Mouse (Mus musculus) liver, embryonic 11.5 days (tissue): Measurements from ENCODE around the gene Kcnmb3. TPM values are rescaled to one million over a fixed set of nuclear protein-coding genes. Genes with fewer than 3 reads are reported as not detected.

Experiments
- ATAC-seq: fragments of 200-750 bp; cut with Nextera tagmentation; replicated peaks from 2 replicates; pipeline ENCODE4 v1.8.0; 2017; ENCODE audit warnings: moderate number of reproducible peaks, mild to moderate bottlenecking, moderate TSS enrichment, moderate library complexity; ENCODE audit not compliant: low FRiP score
- DNase-seq: peaks from one replicate; pipeline ENCODE4 v3.0.0-alpha.2; 2017; ENCODE audit warnings: low spot score
- H3K27ac ChIP-seq: fragments of 300-500 bp; sonication (generic); 2 replicates; pipeline ENCODE4 v1.5.1; 2014; ENCODE audit warnings: mild to moderate bottlenecking, low read depth, low read length, control low read depth
- H3K27me3 ChIP-seq: fragments of 300-500 bp; sonication (generic); replicated peaks from 2 replicates; pipeline ENCODE4 v1.6.1; 2014; ENCODE audit warnings: low read length, mixed read lengths; ENCODE audit not compliant: control insufficient read depth, insufficient read depth
- H3K36me3 ChIP-seq: fragments of 300-500 bp; sonication (generic); 2 replicates; pipeline ENCODE4 v1.6.1; 2014; ENCODE audit warnings: mild to moderate bottlenecking, low read length, moderate library complexity, mixed read lengths; ENCODE audit not compliant: control insufficient read depth, insufficient read depth
- H3K4me1 ChIP-seq: fragments of 300-500 bp; sonication (generic); replicated peaks from 2 replicates; pipeline ENCODE4 v1.6.1; 2014; ENCODE audit warnings: low read length, mixed read lengths; ENCODE audit not compliant: control insufficient read depth, insufficient read depth
- H3K4me2 ChIP-seq: fragments of 300-500 bp; sonication (generic); 2 replicates; pipeline ENCODE4 v1.6.1; 2014; ENCODE audit warnings: mild to moderate bottlenecking, control low read depth, moderate library complexity
- H3K4me3 ChIP-seq: fragments of 300-500 bp; sonication (generic); 2 replicates; pipeline ENCODE4 v1.5.1; 2014; ENCODE audit warnings: low read depth, low read length, control low read depth
- H3K9ac ChIP-seq: fragments of 300-500 bp; sonication (generic); 2 replicates; pipeline ENCODE4 v1.6.1; 2014; ENCODE audit warnings: low read depth, low read length, control low read depth
- H3K9me3 ChIP-seq: fragments of 300-500 bp; sonication (generic); 2 replicates; pipeline ENCODE4 v1.6.1; 2016; ENCODE audit warnings: low read length, inconsistent platforms, mixed read lengths; ENCODE audit not compliant: control insufficient read depth
- WGBS: fragments of 180-500 bp; shearing (Covaris S2); extraction: QIAGEN DNeasy Blood & Tissue Kit; methylation state at CpG from one replicate; pipeline ENCODE4 v1.1.7; 2014; 5-methylcytosine and 5-hydroxymethylcytosine counted together
- polyA plus RNA-seq: library from polyadenylated mRNA; unstranded; fragments of >200 nt; fragmentation: Nextera tagmentation; extraction: Ambion mirVana; gene quantifications from 2 replicates; pipeline ENCODE4 v1.2.1, GENCODE M21; 2014

Gene Kcnmb3
- polyA plus RNA-seq, 1 experiment from 2014 or later: 0.29 TPM

- Histone ChIP-seq H3K27ac (no peak overlapping the region), H3K36me3 (peaks cover 9% of the 10 kb centered on the region), H3K9ac (no peak overlapping the region), H3K4me3 (no peak overlapping the region), H3K9me3 (no peaks in the 10 kb centered on the region), H3K27me3 (no peaks in the 10 kb centered on the region), H3K4me1 (no peaks in the 10 kb centered on the region), H3K4me2 (no peak overlapping the region)
- DNase-seq: no peak
- ATAC-seq: no peak
- WGBS: 69% methylated on average over 4 of the region's 4 CpGs
Observed at GRCm38 (mm10) chr3:32459777-32460176, 32.3 kb downstream of the Kcnmb3 start.

DNA sequence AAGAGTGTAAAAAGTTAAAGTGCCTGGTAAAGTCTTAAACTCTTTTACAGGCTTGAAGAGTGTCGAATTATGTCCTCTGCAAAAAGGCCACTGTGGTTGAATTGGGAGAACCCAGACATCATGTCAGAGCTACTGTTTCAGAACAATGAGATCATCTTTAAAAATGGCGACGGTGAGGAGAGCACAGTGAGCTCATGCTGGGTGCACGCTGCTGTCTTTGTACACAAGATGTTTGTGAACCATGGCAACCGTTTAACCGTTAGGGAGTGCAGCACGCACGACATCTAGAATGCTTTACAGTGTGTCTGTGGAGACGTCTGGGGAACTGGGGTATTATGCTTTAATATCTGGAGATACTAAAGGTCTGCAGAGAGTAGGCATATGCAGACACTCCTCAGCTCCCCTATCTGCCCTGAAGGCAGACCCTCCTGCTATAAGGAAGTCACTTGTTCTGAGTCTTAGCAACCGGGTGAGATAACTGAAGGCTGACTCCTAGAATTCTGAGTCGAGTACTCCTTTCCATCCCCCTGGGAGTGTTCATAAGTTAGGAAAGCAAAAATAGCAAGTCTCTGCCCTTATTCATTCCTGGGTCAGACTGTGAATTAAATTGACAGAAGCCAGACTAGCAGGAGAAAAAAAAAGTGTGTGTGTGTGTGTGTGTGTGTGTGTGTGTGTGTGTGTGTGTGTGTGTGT is 37.6 kb downstream of the Kcnmb3 start:
- Histone ChIP-seq H3K27ac (no peak overlapping the region), H3K36me3 (peaks cover 14% of the 10 kb centered on the region), H3K9me3 (no peaks in the 10 kb centered on the region), H3K27me3 (no peaks in the 10 kb centered on the region), H3K4me2 (no peak overlapping the region), H3K4me3 (no peak overlapping the region), H3K4me1 (no peaks in the 10 kb centered on the region), H3K9ac (no peak overlapping the region)
- DNase-seq: no peak
- ATAC-seq: no peak
- WGBS: 84% methylated on average over 11 of the region's 11 CpGs

- DNase-seq: no peak
- ATAC-seq: no peak
Observed at GRCm38 (mm10) chr3:32441710-32442109, 50.3 kb downstream of the Kcnmb3 start.

GRCm38 (mm10) chr3:32438716-32439115 is 53.3 kb downstream of the Kcnmb3 start:
- Histone ChIP-seq H3K4me2 (no peak overlapping the region), H3K27me3 (no peaks in the 10 kb centered on the region), H3K9ac (no peak overlapping the region), H3K27ac (no peak overlapping the region), H3K36me3 (peaks cover 30% of the 10 kb centered on the region), H3K9me3 (no peaks in the 10 kb centered on the region), H3K4me1 (no peaks in the 10 kb centered on the region), H3K4me3 (no peak overlapping the region)
- DNase-seq: no peak
- no peak for ATAC-seq
- 88% methylated on average over 4 of the region's 4 CpGs for WGBS

More at GRCm38 (mm10) chr3:32441710-32442109, 50.3 kb downstream of the Kcnmb3 start:
- Histone ChIP-seq H3K9me3 (no peaks in the 10 kb centered on the region), H3K36me3 (peaks cover 35% of the 10 kb centered on the region), H3K27ac (no peak overlapping the region), H3K27me3 (no peaks in the 10 kb centered on the region), H3K9ac (no peak overlapping the region), H3K4me3 (no peak overlapping the region), H3K4me2 (no peak overlapping the region), H3K4me1 (no peaks in the 10 kb centered on the region)

DNA sequence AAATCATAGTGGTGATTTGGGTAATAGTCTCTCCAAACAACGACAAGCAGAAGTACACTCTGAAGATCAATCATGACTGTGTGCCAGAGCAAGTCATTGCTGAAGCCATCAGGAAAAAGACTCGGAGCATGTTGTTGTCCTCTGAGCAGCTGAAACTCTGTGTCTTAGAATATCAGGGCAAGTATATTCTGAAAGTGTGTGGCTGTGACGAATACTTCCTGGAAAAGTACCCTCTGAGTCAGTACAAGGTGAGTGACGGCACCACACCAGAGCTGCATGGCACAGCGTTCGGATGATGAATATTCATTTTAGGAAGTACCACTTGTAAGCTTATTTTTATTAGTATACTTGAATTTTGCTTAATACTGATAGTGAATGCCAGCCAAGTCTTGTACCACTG is 54.2 kb downstream of the Kcnmb3 start:
- H3K9me3 ChIP-seq: no peaks in the 10 kb centered on the region
- peaks cover 25% of the 10 kb centered on the region for H3K36me3 ChIP-seq
- ATAC-seq (no peak), DNase-seq (no peak)
- no peaks in the 10 kb centered on the region for H3K4me1 ChIP-seq
- H3K27ac ChIP-seq: no peak overlapping the region
- 95% methylated on average over 6 of the region's 6 CpGs for WGBS
- H3K4me2 ChIP-seq: no peak overlapping the region
- no peak overlapping the region for H3K9ac ChIP-seq
- H3K27me3 ChIP-seq: no peaks in the 10 kb centered on the region
- H3K4me3 ChIP-seq: no peak overlapping the region

DNA sequence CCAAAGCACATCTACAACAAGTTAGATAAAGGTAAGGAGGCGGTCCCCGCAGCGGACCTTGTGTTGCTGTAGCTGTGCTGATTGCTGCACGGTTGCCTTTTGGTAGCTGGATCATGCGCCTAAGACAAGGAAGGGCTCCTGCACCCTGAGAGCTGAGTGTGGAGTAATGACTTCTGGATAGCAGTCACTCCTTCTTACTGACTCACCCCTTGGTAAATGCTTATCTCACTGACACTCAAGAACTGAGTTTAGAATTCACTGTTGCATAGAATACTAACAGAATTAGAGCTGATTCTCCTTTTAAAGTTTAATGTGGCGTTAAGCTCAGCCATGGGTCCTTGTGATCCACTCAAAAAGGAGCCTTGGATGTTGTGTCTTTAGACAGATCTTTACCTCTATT is 54.7 kb downstream of the Kcnmb3 start:
- Histone ChIP-seq H3K27ac (no peak overlapping the region), H3K4me3 (no peak overlapping the region), H3K27me3 (no peaks in the 10 kb centered on the region), H3K9ac (no peak overlapping the region), H3K4me2 (no peak overlapping the region), H3K36me3 (peaks cover 24% of the 10 kb centered on the region), H3K4me1 (no peaks in the 10 kb centered on the region), H3K9me3 (no peaks in the 10 kb centered on the region)
- ATAC-seq: no peak
- DNase-seq: no peak
- 79% methylated on average over 6 of the region's 6 CpGs for WGBS

GRCm38 (mm10) chr3:32436101-32436500 is 55.9 kb downstream of the Kcnmb3 start:
- DNase-seq (no peak), ATAC-seq (no peak)
- WGBS: 86% methylated on average over 11 of the region's 11 CpGs
- Histone ChIP-seq H3K9ac (no peak overlapping the region), H3K4me1 (no peaks in the 10 kb centered on the region), H3K27me3 (no peaks in the 10 kb centered on the region), H3K4me2 (no peak overlapping the region), H3K9me3 (no peaks in the 10 kb centered on the region), H3K4me3 (no peak overlapping the region), H3K36me3 (peaks cover 17% of the 10 kb centered on the region), H3K27ac (no peak overlapping the region)

GRCm38 (mm10) chr3:32434016-32434415 is 58.0 kb downstream of the Kcnmb3 start:
- no peaks in the 10 kb centered on the region for H3K4me1 ChIP-seq
- H3K9ac ChIP-seq: no peak overlapping the region
- H3K36me3 ChIP-seq: peaks cover 8% of the 10 kb centered on the region
- ATAC-seq (no peak), DNase-seq (no peak)
- no peak overlapping the region for H3K4me3 ChIP-seq
- no peak overlapping the region for H3K27ac ChIP-seq
- no peak overlapping the region for H3K4me2 ChIP-seq
- 64% methylated on average over 2 of the region's 2 CpGs for WGBS
- H3K9me3 ChIP-seq: no peaks in the 10 kb centered on the region
- no peaks in the 10 kb centered on the region for H3K27me3 ChIP-seq

DNA sequence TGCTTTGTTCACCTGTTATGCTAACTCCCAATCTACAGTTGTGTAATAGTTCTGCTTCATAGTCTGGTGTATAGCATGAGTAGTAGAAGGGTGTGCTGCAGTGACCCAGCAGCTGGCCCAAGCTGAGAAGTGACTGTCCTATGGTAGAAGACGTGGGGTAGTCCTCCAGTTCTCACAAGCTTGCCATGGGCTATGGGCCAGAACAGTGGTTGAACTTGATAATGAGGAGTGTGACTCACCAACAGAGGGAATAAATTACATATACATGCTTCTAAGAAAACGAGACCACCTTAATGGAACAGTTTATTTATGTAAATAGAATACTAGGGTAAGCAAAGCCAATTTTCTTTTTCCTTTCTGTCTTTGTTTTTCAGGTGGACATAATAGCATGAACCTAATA is 61.6 kb downstream of the Kcnmb3 start:
- Histone ChIP-seq H3K4me2 (no peak overlapping the region), H3K27ac (no peak overlapping the region), H3K4me1 (no peaks in the 10 kb centered on the region), H3K4me3 (no peak overlapping the region), H3K27me3 (no peaks in the 10 kb centered on the region), H3K9ac (no peak overlapping the region), H3K36me3 (no peaks in the 10 kb centered on the region), H3K9me3 (no peaks in the 10 kb centered on the region)
- no peak for DNase-seq
- 76% methylated on average over 2 of the region's 2 CpGs for WGBS
- no peak for ATAC-seq
